Mouse (Mus musculus) bone marrow macrophage, adult 2 months (primary cell): ENCODE data around the gene Rtl10.

Experiments used
- CTCF ChIP-seq: IDR thresholded peaks from 2 replicates; pipeline ENCODE4 v1.5.1; 2012; ENCODE audit warnings: low read depth, mild to moderate bottlenecking, low read length, moderate library complexity
- POLR2A ChIP-seq: IDR thresholded peaks from 2 replicates; pipeline ENCODE4 v1.6.1; 2012; ENCODE audit warnings: mild to moderate bottlenecking, low read depth, low read length, borderline replicate concordance

GRCm38 (mm10) chr16:18472976-18473375 lies 25.7 kb upstream of the Rtl10 start:
- TF ChIP-seq POLR2A (no peak), CTCF (no peak)
